In genomic region chr12:17366981-17367380, GRCm38 (mm10) we compare ENCODE assay signal across 8 mouse cellular contexts. TPM values are rescaled to one million over a fixed set of nuclear protein-coding genes. Genes with fewer than 3 reads are reported as not detected.
DNase-seq lines count a peak whose midpoint lies in the region; ATAC-seq lines count a peak whose summit lies in the region.
"Had no signal": no experiment of that assay in that cellular context is flagged by ENCODE, and none has a peak within 500 bp of the region (broad histone marks: within the 10 kb centered on the region; RNA-seq: fewer than 3 reads in every experiment).

No protein-coding gene starts in this region.

- H3K27ac ChIP-seq in hindbrain, embryonic 16.5 days (ENCODE audit: low read depth, low read length) = no peak overlapping the region
- H3K27ac ChIP-seq: limb, embryonic 15.5 days had no signal

- no peak overlapping the region for H3K4me3 ChIP-seq in hindbrain, embryonic 16.5 days (ENCODE audit: low read length)
- H3K4me3 ChIP-seq: limb, embryonic 15.5 days had no signal

- no peak overlapping the region for H3K4me2 ChIP-seq in hindbrain, embryonic 16.5 days (ENCODE audit: low read length)
- H3K4me2 ChIP-seq: limb, embryonic 15.5 days had no signal

- ATAC-seq in hindbrain, embryonic 16.5 days = peak; percentile 79

- peak; percentile 79 for DNase-seq in NIH3T3 (ENCODE audit: low read depth)
- DNase-seq in brain, adult 2 months (ENCODE audit: low read depth, low spot score) = peak; percentile 72
- DNase-seq in frontal cortex, postnatal 25 days (ENCODE audit: low spot score in 2 of 2) = peak; percentile 37 to 58
- peak; percentile 45 to 66 for DNase-seq in layer of hippocampus, postnatal 25 days (ENCODE audit: extremely low spot score in 1 of 2, low spot score in 1 of 2)
- DNase-seq in lung, postnatal 25 days (ENCODE audit: low spot score) = peak; percentile 39
- peak; percentile 73 to 76 for DNase-seq in right cerebral cortex, postnatal 10 days (ENCODE audit: low spot score in 2 of 2)

- H3K27me3 ChIP-seq in hindbrain, embryonic 16.5 days (replicated peaks; ENCODE audit: control insufficient read depth, insufficient read depth, low read length) = no peaks in the 10 kb centered on the region
- H3K27me3 ChIP-seq: limb, embryonic 15.5 days had no signal

- no peaks in the 10 kb centered on the region for H3K4me1 ChIP-seq in hindbrain, embryonic 16.5 days (ENCODE audit: control insufficient read depth, insufficient read depth, low read depth, low read length)
- H3K4me1 ChIP-seq: limb, embryonic 15.5 days had no signal

- H3K36me3 ChIP-seq in hindbrain, embryonic 16.5 days (ENCODE audit: control insufficient read depth, insufficient read depth, low read length) = peaks cover 42% of the 10 kb centered on the region

- H3K9me3 ChIP-seq in hindbrain, embryonic 16.5 days (ENCODE audit: control insufficient read depth, low read length) = no peaks in the 10 kb centered on the region
- H3K9me3 ChIP-seq: limb, embryonic 15.5 days had no signal

- 70% methylated on average over 5 of the region's 5 CpGs for WGBS in hindbrain, embryonic 16.5 days

- no peak overlapping the region for H3K9ac ChIP-seq in hindbrain, embryonic 16.5 days (ENCODE audit: low read depth, low read length)
- H3K9ac ChIP-seq: limb, embryonic 15.5 days had no signal

RNA-seq across cellular contexts. Expression of gene Nol10, which starts 18.7 kb away (rescaled TPM):
- polyA plus RNA-seq in hindbrain, embryonic 16.5 days (2015; fragmentation: Nextera tagmentation; extraction: Ambion mirVana) = 20.1 and 20.8 TPM in 2 replicates
- total RNA-seq in layer of hippocampus, postnatal 25 days (2021) = 10 to 100 TPM; 19.3 to 20.6 TPM

RNA-seq across cellular contexts. Expression of gene Atp6v1c2, which starts 37.8 kb away (rescaled TPM):
- 0.65 and 0.76 TPM in 2 replicates for polyA plus RNA-seq in hindbrain, embryonic 16.5 days (2015; fragmentation: Nextera tagmentation; extraction: Ambion mirVana)
- 1 to 10 TPM; 2.3 to 3.1 TPM for total RNA-seq in layer of hippocampus, postnatal 25 days (2021)
